18 mouse cellular contexts compared by ENCODE assay signal in genomic region chr11:107887342-107887741, GRCm38 (mm10). TPM values are rescaled to one million over a fixed set of nuclear protein-coding genes. Genes with fewer than 3 reads are reported as not detected.
"Had no signal": no experiment of that assay in that cellular context is flagged by ENCODE, and none has a peak within 500 bp of the region (broad histone marks: within the 10 kb centered on the region; RNA-seq: fewer than 3 reads in every experiment).

No protein-coding gene starts in this region.

- H3K27me3 ChIP-seq: midbrain, embryonic 12.5 days; neural tube, embryonic 12.5 days; stomach, embryonic 15.5 days had no signal

- H3K9ac ChIP-seq: liver, embryonic 14.5 days; lung, embryonic 14.5 days; midbrain, embryonic 12.5 days; neural tube, embryonic 12.5 days; stomach, embryonic 15.5 days had no signal

- H3K9me3 ChIP-seq: midbrain, embryonic 10.5 days; midbrain, embryonic 12.5 days; neural tube, embryonic 12.5 days; stomach, embryonic 15.5 days had no signal

- DNase-seq: lung, adult 18-20 months; lung, embryonic 14.5 days; lung, postnatal 10 days; lung, postnatal 4 days; midbrain, embryonic 14.5 days; right cerebral cortex, postnatal 14 days; thymus, adult 2 months; thymus, postnatal 25 days; thymus, postnatal 4 days had no signal

- H3K27ac ChIP-seq: liver, embryonic 14.5 days; midbrain, embryonic 10.5 days; midbrain, embryonic 12.5 days; neural tube, embryonic 12.5 days; stomach, embryonic 15.5 days; stomach, postnatal 0 days had no signal

- H3K36me3 ChIP-seq: midbrain, embryonic 10.5 days; midbrain, embryonic 12.5 days; neural tube, embryonic 12.5 days; stomach, embryonic 15.5 days had no signal

- H3K4me1 ChIP-seq: midbrain, embryonic 10.5 days; midbrain, embryonic 12.5 days; neural tube, embryonic 12.5 days; stomach, embryonic 15.5 days had no signal

- H3K4me3 ChIP-seq: midbrain, embryonic 10.5 days; midbrain, embryonic 12.5 days; myocyte; neural tube, embryonic 12.5 days; stomach, embryonic 15.5 days had no signal

- ATAC-seq: midbrain, embryonic 16.5 days had no signal

- H3K4me2 ChIP-seq: lung, embryonic 14.5 days; midbrain, embryonic 12.5 days; neural tube, embryonic 12.5 days; stomach, embryonic 15.5 days had no signal

RNA-seq across cellular contexts. Expression of gene Cacng5, which starts 27.5 kb away (rescaled TPM):
- polyA plus RNA-seq: myocyte; spleen, adult 2 months had no signal
